Mouse (Mus musculus): ENCODE measurements at regions not wholly inside any gene's neighbourhood (a gene's known extent, or its start where the extent isn't known, plus 50 kb on each side); places are given as distances from the start of the nearest gene placed in this dataset.
A peak's percentile ranks its signal among the peaks of the same experiment; 100 is the strongest.

- no peaks in the 10 kb centered on the region for H3K27me3 ChIP-seq (ENCODE audit: control insufficient read depth, insufficient read depth, low read length)
- no peak overlapping the region for H3K9ac ChIP-seq (ENCODE audit: low read depth, low read length)
- H3K9me3 ChIP-seq (ENCODE audit: control insufficient read depth, low read length) = no peaks in the 10 kb centered on the region
- ATAC-seq (ENCODE audit: low FRiP score) (no peak), DNase-seq (ENCODE audit: low spot score) (peak; percentile 50)
- no peak overlapping the region for H3K4me2 ChIP-seq (replicated peaks; ENCODE audit: low read depth, low read length)
- H3K36me3 ChIP-seq (ENCODE audit: control insufficient read depth, insufficient read depth, low read length) = no peaks in the 10 kb centered on the region
- no peak overlapping the region for H3K4me3 ChIP-seq (ENCODE audit: low read depth, low read length)
- peaks cover 17% of the 10 kb centered on the region for H3K4me1 ChIP-seq (replicated peaks; ENCODE audit: control insufficient read depth, insufficient read depth, low read length)
- no peak overlapping the region for H3K27ac ChIP-seq (ENCODE audit: low read depth, low read length)
- 34% methylated on average over 8 of the region's 8 CpGs for WGBS
Measured at GRCm38 (mm10) chr4:8922695-8923363, 684.0 kb upstream of the Car8 start.

GRCm38 (mm10) chr4:8921477-8922385 lies 682.9 kb upstream of the Car8 start:
- no peaks in the 10 kb centered on the region for H3K36me3 ChIP-seq (ENCODE audit: control insufficient read depth, insufficient read depth, low read length)
- peak overlapping the region; percentile 44 for H3K9ac ChIP-seq (ENCODE audit: low read depth, low read length)
- DNase-seq (ENCODE audit: low spot score) (peak; percentile 56), ATAC-seq (ENCODE audit: low FRiP score) (peak; percentile 46; the same call in 1 of the 2 replicates)
- no peaks in the 10 kb centered on the region for H3K27me3 ChIP-seq (ENCODE audit: control insufficient read depth, insufficient read depth, low read length)
- H3K4me3 ChIP-seq (ENCODE audit: low read depth, low read length) = no peak overlapping the region
- H3K9me3 ChIP-seq (ENCODE audit: control insufficient read depth, low read length) = no peaks in the 10 kb centered on the region
- H3K4me2 ChIP-seq (replicated peaks; ENCODE audit: low read depth, low read length) = peak overlapping the region; percentile 44
- H3K27ac ChIP-seq (ENCODE audit: low read depth, low read length) = peak overlapping the region; percentile 42
- whole genome bisulfite sequencing = 9% methylated on average over 31 of the region's 31 CpGs
- peaks cover 17% of the 10 kb centered on the region for H3K4me1 ChIP-seq (replicated peaks; ENCODE audit: control insufficient read depth, insufficient read depth, low read length)

DNA sequence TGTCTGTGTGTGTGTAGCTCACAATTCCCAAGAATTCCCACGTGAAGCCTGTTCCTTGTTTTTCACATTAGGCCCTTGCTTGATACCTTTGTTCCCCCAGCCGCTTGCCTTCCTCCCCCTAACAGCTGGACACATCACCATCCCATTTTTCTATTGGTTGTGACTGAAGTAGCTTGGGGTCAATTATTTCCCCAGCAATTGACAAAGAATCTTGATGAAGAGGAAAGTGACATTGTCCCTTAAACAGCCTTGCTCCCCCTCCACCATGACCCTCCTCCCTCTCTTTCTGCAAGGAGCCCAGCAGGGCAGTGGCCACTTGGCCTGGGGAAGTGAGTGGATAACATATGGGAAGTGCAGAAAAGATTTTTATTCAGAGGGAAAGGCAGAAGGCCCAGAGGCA lies 681.5 kb upstream of the Car8 start:
- Histone ChIP-seq H3K27me3 (ENCODE audit: control insufficient read depth, insufficient read depth, low read length) (no peaks in the 10 kb centered on the region), H3K9ac (ENCODE audit: low read depth, low read length) (0 out of 2 replicates have a peak overlapping the region, but pooled peaks have one; percentile 24), H3K4me2 (replicated peaks; ENCODE audit: low read depth, low read length) (no peak overlapping the region), H3K4me1 (replicated peaks; ENCODE audit: control insufficient read depth, insufficient read depth, low read length) (peaks cover 17% of the 10 kb centered on the region), H3K4me3 (ENCODE audit: low read depth, low read length) (no peak overlapping the region), H3K9me3 (ENCODE audit: control insufficient read depth, low read length) (no peaks in the 10 kb centered on the region), H3K27ac (ENCODE audit: low read depth, low read length) (peak overlapping the region; percentile 53), H3K36me3 (ENCODE audit: control insufficient read depth, insufficient read depth, low read length) (no peaks in the 10 kb centered on the region)
- DNase-seq (ENCODE audit: low spot score) (peak; percentile 41), ATAC-seq (ENCODE audit: low FRiP score) (peak; percentile 41; the same call in 1 of the 2 replicates)
- WGBS = 23% methylated on average over 2 of the region's 2 CpGs

DNA sequence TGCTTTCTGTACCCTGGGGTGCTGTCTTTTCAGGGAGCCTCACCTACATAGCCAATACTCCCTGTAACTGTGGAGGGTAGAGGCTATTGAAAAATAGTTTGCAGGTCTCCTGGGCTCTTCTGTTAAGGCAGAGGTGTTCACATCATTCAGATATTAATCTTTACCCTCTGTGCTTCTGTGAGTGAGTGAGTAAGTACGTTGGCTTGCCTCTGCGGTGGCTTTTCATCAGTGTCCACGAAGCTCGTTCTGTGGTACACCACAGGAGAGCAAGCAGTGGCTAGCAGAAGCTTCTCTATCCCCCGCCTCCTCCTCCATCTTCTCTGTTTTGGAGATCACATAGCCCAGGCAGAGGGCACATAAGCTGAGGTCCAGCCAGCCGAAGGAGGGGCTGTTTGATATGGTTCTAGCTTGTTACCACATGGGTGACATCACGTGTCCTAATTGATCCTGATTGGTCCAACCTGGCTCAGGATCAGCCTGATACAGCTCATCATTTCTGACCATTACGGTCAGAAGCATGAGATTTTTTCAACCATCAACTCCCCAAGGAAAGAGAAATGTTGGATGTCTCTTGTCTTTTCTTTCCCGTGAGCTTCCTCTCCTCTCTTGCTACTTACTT lies 680.6 kb upstream of the Car8 start:
- H3K4me1 ChIP-seq (replicated peaks; ENCODE audit: control insufficient read depth, insufficient read depth, low read length) = peaks cover 17% of the 10 kb centered on the region
- H3K36me3 ChIP-seq (ENCODE audit: control insufficient read depth, insufficient read depth, low read length) = no peaks in the 10 kb centered on the region
- ATAC-seq (ENCODE audit: low FRiP score) (no peak), DNase-seq (ENCODE audit: low spot score) (no peak)
- no peak overlapping the region for H3K4me2 ChIP-seq (replicated peaks; ENCODE audit: low read depth, low read length)
- peak overlapping the region; percentile 53; the same call in 1 of the 2 replicates for H3K27ac ChIP-seq (ENCODE audit: low read depth, low read length)
- 78% methylated on average over 9 of the region's 9 CpGs for WGBS
- H3K4me3 ChIP-seq (ENCODE audit: low read depth, low read length) = no peak overlapping the region
- no peaks in the 10 kb centered on the region for H3K9me3 ChIP-seq (ENCODE audit: control insufficient read depth, low read length)
- H3K27me3 ChIP-seq (ENCODE audit: control insufficient read depth, insufficient read depth, low read length) = no peaks in the 10 kb centered on the region
- no peak overlapping the region for H3K9ac ChIP-seq (ENCODE audit: low read depth, low read length)
